Comparison of ENCODE assay signal across 16 mouse cellular contexts in the genomic region with DNA sequence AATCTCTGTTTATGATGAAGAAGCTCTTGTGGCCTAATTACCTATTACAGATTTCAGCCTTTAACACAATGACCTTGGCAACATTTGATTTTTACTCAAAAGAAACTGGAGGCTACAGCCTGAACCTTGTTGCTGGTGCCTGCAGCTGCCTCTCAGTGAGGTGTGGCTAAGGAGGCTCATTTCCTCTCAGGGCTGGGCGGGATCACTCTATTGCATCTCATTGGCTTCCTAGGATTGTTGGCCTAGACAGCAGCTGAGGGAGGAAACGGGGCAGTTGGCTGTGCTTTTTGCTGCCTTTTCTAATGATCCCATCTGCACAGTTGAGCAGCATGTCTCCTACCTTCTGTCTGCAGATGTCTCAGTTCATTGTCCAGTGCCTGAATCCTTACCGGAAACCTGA. TPM values are rescaled to one million over a fixed set of nuclear protein-coding genes. Genes with fewer than 3 reads are reported as not detected.
DNase-seq lines count a peak whose midpoint lies in the region; ATAC-seq and TF ChIP-seq lines count a peak whose summit lies in the region.
"Had no signal": no experiment of that assay in that cellular context is flagged by ENCODE, and none has a peak within 500 bp of the region (broad histone marks: within the 10 kb centered on the region; RNA-seq: fewer than 3 reads in every experiment).

No protein-coding gene starts in this region.

- TF ChIP-seq POLR2A in kidney, adult 2 months (IDR thresholded peaks at IDR 0.05; ENCODE audit: low read depth, low read length) = no peak

- WGBS in kidney, adult 2 months = 66% methylated on average over 3 of the region's 3 CpGs

- peaks cover 3% of the 10 kb centered on the region; the same call in 1 of the 2 replicates for H3K36me3 ChIP-seq in kidney, adult 2 months (ENCODE audit: control insufficient read depth, insufficient read depth, low read length)

- no peak for TF ChIP-seq CTCF in kidney, adult 2 months (conservative IDR thresholded peaks at IDR 0.05; ENCODE audit: insufficient read depth, insufficient read length, low read depth, low read length)

- H3K4me3 ChIP-seq in kidney, adult 2 months (ENCODE audit: insufficient read depth, low read depth, low read length) = no peak overlapping the region
- no peak overlapping the region for H3K4me3 ChIP-seq in brown adipose tissue, adult 24 weeks (ENCODE audit: insufficient read depth, low read depth, low read length)
- H3K4me3 ChIP-seq: embryonic facial prominence, embryonic 13.5 days; forebrain, embryonic 12.5 days; heart, embryonic 13.5 days; left cerebral cortex, adult 2 months; midbrain, embryonic 15.5 days had no signal

- no peaks in the 10 kb centered on the region for H3K27me3 ChIP-seq in kidney, adult 2 months (replicated peaks; ENCODE audit: control insufficient read depth, insufficient read depth, low read length)
- H3K27me3 ChIP-seq: embryonic facial prominence, embryonic 13.5 days; forebrain, embryonic 12.5 days; heart, embryonic 13.5 days; midbrain, embryonic 15.5 days had no signal

- DNase-seq in adrenal gland, postnatal 14 days = peak; percentile 40
- DNase-seq in adrenal gland, postnatal 25 days = no peak
- DNase-seq in kidney, adult 2 months = peak; percentile 47
- DNase-seq in kidney, adult 8-10 months = no peak
- DNase-seq in lung, postnatal 10 days = peak; percentile 42
- no peak for DNase-seq in lung, postnatal 25 days (ENCODE audit: low spot score)
- DNase-seq: cerebellum, adult 11-12 months had no signal

- H3K27ac ChIP-seq in kidney, adult 2 months (ENCODE audit: insufficient read depth, low read depth, low read length) = no peak overlapping the region
- H3K27ac ChIP-seq in brown adipose tissue, adult 24 weeks (replicated peaks; ENCODE audit: low read depth, low read length) = peak overlapping the region; percentile 11; the same call in 1 of the 2 replicates
- H3K27ac ChIP-seq: embryonic facial prominence, embryonic 13.5 days; forebrain, embryonic 12.5 days; heart, embryonic 13.5 days; hindbrain, embryonic 14.5 days; left cerebral cortex, adult 2 months; macrophage; midbrain, embryonic 15.5 days had no signal

- no peak for ATAC-seq in megakaryocyte progenitor cell, adult 5-6 weeks (replicated peaks; ENCODE audit: poor library complexity)
- ATAC-seq: midbrain, embryonic 15.5 days had no signal

- H3K4me1 ChIP-seq in kidney, adult 2 months (ENCODE audit: control insufficient read depth, insufficient read depth, low read length) = no peaks in the 10 kb centered on the region
- 0 out of 2 replicates have a peak, but pooled peaks cover 3% of the 10 kb centered on the region for H3K4me1 ChIP-seq in brown adipose tissue, adult 24 weeks (ENCODE audit: control insufficient read depth, insufficient read depth, insufficient read length, low read length)
- H3K4me1 ChIP-seq: forebrain, embryonic 12.5 days; heart, embryonic 13.5 days; midbrain, embryonic 15.5 days had no signal

RNA-seq across cellular contexts. Expression of a gene that starts 7.2 kb away (rescaled TPM):
- 8.4 and 10.5 TPM in 2 replicates for total RNA-seq in adrenal gland, postnatal 14 days (2021)
- total RNA-seq in adrenal gland, postnatal 25 days (2021) = 18.5 and 20.9 TPM in 2 replicates
- polyA plus RNA-seq in kidney, adult 2 months (2012; rRNA removed) = 4.3 and 6.2 TPM in 2 replicates
- 1.7 and 3.0 TPM in 2 replicates for polyA plus RNA-seq in brown adipose tissue, adult 24 weeks (2012; ENCODE audit: insufficient read depth, insufficient read length, missing spikeins)
- total RNA-seq in megakaryocyte progenitor cell, adult 5-6 weeks (2015) = 2.0 and 4.3 TPM in 2 replicates
- total RNA-seq in megakaryocyte progenitor cell, adult 5-6 weeks (2017) = 1.9 and 2.2 TPM in 2 replicates

RNA-seq across cellular contexts. Expression of a gene that starts 36.9 kb away (rescaled TPM):
- 9.1 and 15.4 TPM in 2 replicates for total RNA-seq in adrenal gland, postnatal 14 days (2021)
- 7.9 and 10.1 TPM in 2 replicates for total RNA-seq in adrenal gland, postnatal 25 days (2021)
- polyA plus RNA-seq in kidney, adult 2 months (2012; rRNA removed) = 41.6 and 49.2 TPM in 2 replicates
- 2.2 and 4.8 TPM in 2 replicates for polyA plus RNA-seq in brown adipose tissue, adult 24 weeks (2012; ENCODE audit: insufficient read depth, insufficient read length, missing spikeins)
- total RNA-seq in megakaryocyte progenitor cell, adult 5-6 weeks (2015) = 20.1 and 24.1 TPM in 2 replicates
- total RNA-seq in megakaryocyte progenitor cell, adult 5-6 weeks (2017) = 10.3 and 19.3 TPM in 2 replicates

RNA-seq across cellular contexts. Expression of a gene that starts 39.2 kb away (rescaled TPM):
- 60.4 and 79.3 TPM in 2 replicates for total RNA-seq in adrenal gland, postnatal 14 days (2021)
- 64.0 and 69.5 TPM in 2 replicates for total RNA-seq in adrenal gland, postnatal 25 days (2021)
- polyA plus RNA-seq in kidney, adult 2 months (2012; rRNA removed) = 95.9 and 125 TPM in 2 replicates
- 44.7 and 46.2 TPM in 2 replicates for polyA plus RNA-seq in brown adipose tissue, adult 24 weeks (2012; ENCODE audit: insufficient read depth, insufficient read length, missing spikeins)
- 98.7 and 112 TPM in 2 replicates for total RNA-seq in megakaryocyte progenitor cell, adult 5-6 weeks (2015)
- 75.3 and 92.6 TPM in 2 replicates for total RNA-seq in megakaryocyte progenitor cell, adult 5-6 weeks (2017)

Comparison
In these comparisons a context has a peak if more than half of its experiments do, and no peak if none do; other contexts are left out.
1. DNase-seq: peak in adrenal gland, postnatal 14 days (single experiment), kidney, adult 2 months (single experiment) and lung, postnatal 10 days (single experiment); none in adrenal gland, postnatal 25 days (single experiment), kidney, adult 8-10 months (0 of 2) and lung, postnatal 25 days (single experiment).